Mouse (Mus musculus) heart, postnatal 4 days (tissue): ENCODE data around the gene Ccdc177. TPM values are rescaled to one million over a fixed set of nuclear protein-coding genes. Genes with fewer than 3 reads are reported as not detected.

Source experiments
- DNase-seq: peaks from one replicate; pipeline ENCODE4 v3.0.0; 2021
- total RNA-seq, 2 experiments: library from RNA; stranded (reverse); gene quantifications; 2 replicates each; pipeline ENCODE4 v1.2.3; 2021

The Ccdc177 gene
- total RNA-seq, 2 experiments from 2014 or later = 0.05 to 0.10 TPM

DNA sequence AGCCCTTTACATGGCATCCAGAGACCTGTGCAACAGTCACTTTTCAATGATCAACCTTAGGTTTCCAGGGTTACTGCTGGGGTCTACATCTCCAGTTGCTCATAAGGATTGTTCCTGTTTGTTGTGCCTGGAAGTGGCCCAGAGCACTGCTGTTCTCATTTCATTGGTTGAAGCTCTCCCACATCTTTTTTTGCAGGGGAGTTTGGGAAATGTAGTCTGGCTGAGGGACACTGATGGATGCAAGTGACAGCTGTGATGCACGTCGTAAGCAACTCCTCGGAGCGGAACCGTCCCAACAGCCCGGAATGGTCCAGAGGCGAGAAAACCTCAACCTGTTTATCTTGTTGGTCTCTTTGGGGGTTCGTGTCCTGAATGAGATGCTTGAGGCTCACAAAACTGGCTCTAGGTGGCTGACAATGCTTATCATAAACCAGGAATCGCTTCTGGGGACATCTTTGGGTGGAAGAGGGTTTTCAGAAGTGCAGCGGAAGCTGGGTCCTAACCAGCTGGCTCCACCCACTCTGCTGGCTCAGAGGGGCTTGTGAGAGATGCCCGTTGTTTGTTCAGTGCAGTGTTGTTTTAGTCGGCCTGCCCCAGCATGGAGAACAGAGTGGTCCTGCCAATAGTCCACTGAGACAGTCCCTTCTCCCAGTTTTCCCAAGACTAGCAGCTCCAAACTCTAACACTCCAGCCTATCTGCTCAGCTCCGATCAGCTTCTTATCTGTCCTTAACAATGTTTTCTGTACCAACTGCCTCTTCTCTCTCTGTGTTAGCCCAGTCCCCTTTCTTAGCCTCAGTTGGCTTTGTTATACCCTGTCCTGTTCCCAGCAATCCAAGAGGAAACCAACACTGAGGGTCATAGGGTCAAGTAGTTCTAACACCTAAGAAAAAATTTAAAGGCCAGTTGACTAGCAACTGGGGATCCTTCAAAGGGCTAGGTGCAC is 25.7 kb downstream of the Ccdc177 start:
- no peak for DNase-seq

DNA sequence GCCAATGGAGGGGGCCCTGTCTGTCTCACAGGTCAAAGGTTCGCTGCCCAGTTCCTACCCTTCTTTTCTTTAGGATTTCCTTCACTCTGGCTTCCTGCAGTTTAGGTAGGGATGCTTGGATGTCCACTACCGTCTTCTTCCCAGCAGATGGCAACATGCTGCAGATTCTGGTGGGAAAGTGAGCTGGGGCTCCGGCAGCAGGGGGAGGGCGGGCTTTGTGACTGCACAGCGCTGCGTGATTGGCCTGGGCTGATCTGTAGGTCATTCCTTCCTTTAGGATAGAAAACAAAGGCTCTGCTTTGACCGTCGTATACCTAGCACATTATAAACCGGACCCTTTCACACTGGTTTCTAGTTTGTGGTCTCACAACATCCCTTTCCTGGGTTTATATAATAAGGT is 29.9 kb downstream of the Ccdc177 start:
- peak; percentile 74 for DNase-seq

DNA sequence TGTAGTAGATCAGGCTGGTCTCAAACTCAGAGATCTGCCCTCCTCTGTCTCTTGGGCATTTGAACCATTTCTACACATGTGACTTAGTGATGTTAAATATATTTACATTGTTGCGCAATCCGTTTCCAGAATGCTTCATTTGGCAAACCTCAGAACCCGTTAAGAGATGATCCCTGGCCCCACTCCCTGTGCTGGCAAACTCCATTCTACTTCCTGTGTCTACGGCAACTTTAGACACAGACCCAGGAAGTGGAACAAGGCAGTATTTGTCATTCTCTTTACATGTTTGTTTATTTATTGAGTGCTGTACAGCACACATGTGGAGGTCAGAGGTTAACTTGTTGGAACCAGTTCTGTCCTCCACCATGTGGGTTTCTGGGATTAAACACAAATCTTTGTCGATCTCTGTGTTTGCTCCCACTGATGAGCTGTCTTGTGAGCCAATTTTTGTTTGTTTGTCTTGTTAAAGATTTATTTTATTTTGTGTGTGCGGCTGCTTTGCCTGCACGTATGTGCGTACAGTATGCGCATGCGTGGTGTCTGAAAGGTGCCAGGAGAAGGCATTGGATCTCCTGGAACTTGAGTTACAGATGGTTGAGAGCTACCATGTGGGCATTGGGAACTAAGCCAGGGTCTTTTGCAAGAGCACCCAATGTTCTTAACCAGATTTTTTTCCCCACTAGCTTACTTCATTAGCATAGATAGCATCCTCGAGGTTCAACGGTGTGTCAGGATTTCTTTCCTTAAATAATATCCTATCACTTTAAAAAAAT is 30.5 kb downstream of the Ccdc177 start:
- no peak for DNase-seq

GRCm38 (mm10) chr12:80728814-80729213 is 31.7 kb downstream of the Ccdc177 start:
- peak; percentile 23 for DNase-seq

- DNase-seq = no peak
These were observed 32.3 kb downstream of the Ccdc177 start for GRCm38 (mm10) chr12:80728207-80728606.

DNA sequence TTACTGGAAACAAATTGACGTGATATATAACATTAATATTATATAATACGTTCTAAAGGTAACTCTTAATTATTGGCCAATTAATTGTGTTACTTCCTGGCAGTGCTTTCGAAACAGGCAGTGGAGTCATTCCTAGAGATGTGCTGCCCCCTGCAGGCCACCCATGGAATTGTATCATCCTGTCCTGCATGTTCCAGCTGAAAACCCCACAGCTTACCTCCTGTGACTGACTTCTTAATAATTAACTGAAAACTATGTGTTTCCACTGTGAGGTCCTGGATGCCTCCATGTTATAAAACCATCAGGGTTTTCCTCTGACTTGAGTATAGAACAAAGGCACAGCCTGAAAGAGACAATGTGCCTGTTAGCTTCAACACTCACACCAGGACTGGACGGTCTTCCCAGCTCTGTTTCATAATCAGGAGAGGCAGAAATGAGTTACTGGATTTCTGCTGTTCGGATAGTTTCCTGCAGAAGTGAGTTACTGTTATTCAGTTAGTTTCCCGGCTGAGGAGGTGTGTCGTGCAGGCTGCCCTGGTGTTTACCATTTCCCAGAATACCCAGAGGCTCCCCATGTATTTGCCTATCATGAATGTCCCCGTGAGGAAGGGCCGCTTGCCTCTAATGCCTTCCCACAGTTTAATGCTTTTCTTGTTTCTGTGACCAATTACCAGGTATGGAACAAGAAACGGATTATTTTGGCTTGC is 35.5 kb downstream of the Ccdc177 start:
- peak; percentile 89 for DNase-seq

GRCm38 (mm10) chr12:80721458-80721857 is 39.0 kb downstream of the Ccdc177 start:
- DNase-seq = no peak

DNA sequence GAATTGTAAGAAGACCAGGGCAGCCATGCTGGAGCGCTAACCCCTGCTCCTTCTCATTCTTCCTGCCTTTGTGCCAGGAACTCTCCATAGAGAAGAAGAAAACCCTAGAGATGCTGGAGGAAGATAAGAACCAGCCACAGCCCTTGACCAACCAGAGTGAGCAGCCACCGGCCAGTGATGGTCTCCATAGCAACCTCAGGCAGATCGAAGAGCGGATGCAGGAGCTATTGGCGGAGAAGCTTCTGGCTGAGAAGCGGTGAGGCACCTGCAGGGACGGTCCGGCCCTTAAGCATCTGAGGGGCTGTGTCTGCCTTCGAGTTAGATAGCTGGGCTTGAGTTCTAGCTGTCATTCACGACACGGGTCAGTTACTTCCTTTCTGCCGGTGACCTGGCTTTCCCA is 40.0 kb downstream of the Ccdc177 start:
- DNase-seq = no peak

GRCm38 (mm10) chr12:80719141-80719540 is 41.3 kb downstream of the Ccdc177 start:
- no peak for DNase-seq

DNA sequence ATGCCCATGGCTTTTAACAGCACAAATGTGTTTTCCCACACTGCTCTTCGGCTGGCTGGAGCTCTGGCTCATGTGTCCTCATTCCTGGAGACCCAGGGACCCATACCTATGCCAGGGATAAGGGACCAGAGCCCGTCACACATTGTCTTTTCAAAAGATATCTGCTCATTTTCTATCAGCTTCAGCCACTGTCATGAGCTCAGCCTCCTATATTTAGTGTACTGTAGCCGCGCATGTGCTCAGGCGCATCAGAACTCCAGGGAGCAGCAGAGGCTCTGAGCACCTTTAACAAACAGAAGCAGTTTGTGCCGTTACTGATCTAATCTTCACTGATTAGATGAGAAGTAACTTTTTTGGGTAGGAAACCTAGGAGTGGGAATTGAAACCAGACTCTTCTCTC is 44.6 kb downstream of the Ccdc177 start:
- DNase-seq = no peak

DNA sequence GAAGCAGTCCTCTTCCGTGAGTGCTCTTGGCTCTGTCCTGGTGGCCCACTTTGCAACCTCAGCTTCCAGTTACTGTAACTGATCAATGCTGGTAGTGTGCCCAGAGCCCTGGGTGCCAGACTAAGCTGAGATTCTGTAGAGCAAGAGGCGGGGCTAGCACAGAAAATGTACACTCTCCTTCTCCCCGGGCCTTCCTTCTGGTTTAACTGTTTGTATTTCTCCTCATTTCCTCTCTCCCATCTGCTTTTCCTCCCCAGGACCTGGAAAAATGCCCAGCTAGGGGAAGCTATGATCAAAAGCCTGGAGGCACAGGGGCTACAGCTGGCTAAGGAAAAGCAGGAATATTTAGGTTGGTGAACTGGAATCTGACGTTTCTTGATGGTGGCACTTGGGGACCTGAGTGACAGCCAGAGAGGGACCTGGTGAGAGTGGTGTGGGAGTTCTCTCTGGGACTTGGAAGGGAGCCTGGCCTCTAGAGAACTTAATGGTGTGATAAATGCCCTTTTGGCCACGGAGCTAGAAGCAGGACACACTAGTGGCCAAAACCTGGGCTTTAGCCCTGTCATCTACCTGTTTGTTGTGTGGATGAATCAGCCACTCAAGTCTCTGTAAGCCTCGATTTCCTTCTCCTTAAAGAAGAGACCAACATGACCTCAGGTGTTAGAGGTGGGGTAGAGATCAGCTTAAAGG is 53.4 kb downstream of the Ccdc177 start:
- no peak for DNase-seq

GRCm38 (mm10) chr12:80706208-80706914 is 54.1 kb downstream of the Ccdc177 start:
- no peak for DNase-seq

Other genes starting within 250 kb of the Ccdc177 start
- 10 to 100 TPM; 15.7 to 17.8 TPM for gene Galnt16, start 242.4 kb downstream of the Ccdc177 start, total RNA-seq
- gene Slc39a9, start 116.8 kb downstream of the Ccdc177 start, total RNA-seq = 10 to 100 TPM; 25.0 to 28.8 TPM
- 10 to 100 TPM; 78.2 to 86.6 TPM for gene Erh, start 116.3 kb downstream of the Ccdc177 start, total RNA-seq
- gene Plekhd1, start 68.1 kb downstream of the Ccdc177 start, total RNA-seq = 1 to 10 TPM in 1 of 2 experiments, under 1 TPM in 1; 0.29 to 1.1 TPM
- gene Susd6, start 29.8 kb upstream of the Ccdc177 start, total RNA-seq = 10 to 100 TPM; 46.3 to 49.6 TPM
- gene Srsf5, start 184.8 kb upstream of the Ccdc177 start, total RNA-seq = 100 to 1,000 TPM; 317 to 328 TPM
- gene Slc10a1, start 208.0 kb upstream of the Ccdc177 start, total RNA-seq = not detected